Mouse (Mus musculus) embryonic facial prominence, embryonic 11.5 days (tissue): Measurements from ENCODE around the gene Ccdc81. TPM values are rescaled to one million over a fixed set of nuclear protein-coding genes. Genes with fewer than 3 reads are reported as not detected.

ENCODE experiments used
- ATAC-seq: fragments of 200-750 bp; cut with Nextera tagmentation; replicated peaks from 2 replicates; pipeline ENCODE4 v1.8.0; 2017; ENCODE audit warnings: low read depth; ENCODE audit not compliant: insufficient number of reproducible peaks, low FRiP score, low TSS enrichment
- DNase-seq: peaks from one replicate; pipeline ENCODE4 v3.0.0-alpha.2; 2015; ENCODE audit warnings: low spot score
- H3K27ac ChIP-seq: fragments of 300-500 bp; sonication (generic); replicated peaks from 2 replicates; pipeline ENCODE4 v1.5.1; 2014; ENCODE audit warnings: mild to moderate bottlenecking, low read depth, low read length, control low read depth
- H3K27me3 ChIP-seq: fragments of 300-500 bp; sonication (generic); 2 replicates; pipeline ENCODE4 v1.6.1; 2014; ENCODE audit warnings: mild to moderate bottlenecking, low read length, moderate library complexity, mixed read lengths; ENCODE audit not compliant: control insufficient read depth, insufficient read depth
- H3K36me3 ChIP-seq: fragments of 300-500 bp; sonication (generic); replicated peaks from 2 replicates; pipeline ENCODE4 v1.6.1; 2014; ENCODE audit warnings: low read depth, mild to moderate bottlenecking, low read length, moderate library complexity, mixed read lengths; ENCODE audit not compliant: control insufficient read depth, insufficient read depth
- H3K4me1 ChIP-seq: fragments of 300-500 bp; sonication (generic); 2 replicates; pipeline ENCODE4 v1.6.1; 2014; ENCODE audit warnings: low read length, mixed read lengths; ENCODE audit not compliant: control insufficient read depth, insufficient read depth
- H3K4me2 ChIP-seq: fragments of 300-500 bp; sonication (generic); 2 replicates; pipeline ENCODE4 v1.6.1; 2014; ENCODE audit warnings: low read depth, mild to moderate bottlenecking, control low read depth, low read length, moderate library complexity
- H3K4me3 ChIP-seq: fragments of 300-500 bp; sonication (generic); 2 replicates; pipeline ENCODE4 v1.5.1; 2014; ENCODE audit warnings: low read depth, low read length, control low read depth
- H3K9ac ChIP-seq: fragments of 300-500 bp; sonication (generic); replicated peaks from 2 replicates; pipeline ENCODE4 v1.6.1; 2014; ENCODE audit warnings: mild to moderate bottlenecking, control low read depth, low read length
- H3K9me3 ChIP-seq: fragments of 300-500 bp; sonication (generic); replicated peaks from 2 replicates; pipeline ENCODE4 v1.6.1; 2016; ENCODE audit warnings: mild to moderate bottlenecking, low read length, inconsistent platforms, mixed read lengths; ENCODE audit not compliant: control insufficient read depth
- WGBS: fragments of 180-500 bp; shearing (Covaris S2); extraction: QIAGEN DNeasy Blood & Tissue Kit; methylation state at CpG from one replicate; pipeline ENCODE4 v1.1.7; 2014; 5-methylcytosine and 5-hydroxymethylcytosine counted together
- polyA plus RNA-seq: library from polyadenylated mRNA; unstranded; fragments of >200 nt; fragmentation: Nextera tagmentation; extraction: Ambion mirVana; gene quantifications from 2 replicates; pipeline ENCODE4 v1.2.1, GENCODE M21; 2014

The Ccdc81 gene
- polyA plus RNA-seq, 1 experiment from 2014 or later = 0.55 TPM

- no peak overlapping the region for H3K4me2 ChIP-seq
- WGBS = 29% methylated on average over 4 of the region's 4 CpGs
- H3K9me3 ChIP-seq = no peaks in the 10 kb centered on the region
- H3K4me3 ChIP-seq = no peak overlapping the region
- peak; percentile 53 for DNase-seq
- H3K36me3 ChIP-seq = no peaks in the 10 kb centered on the region
- no peaks in the 10 kb centered on the region for H3K4me1 ChIP-seq
- no peak overlapping the region for H3K9ac ChIP-seq
- ATAC-seq = no peak
- H3K27ac ChIP-seq = no peak overlapping the region
- no peaks in the 10 kb centered on the region for H3K27me3 ChIP-seq
Measured at GRCm38 (mm10) chr7:89891856-89892255, 11.6 kb downstream of the Ccdc81 start.

- no peak overlapping the region for H3K4me3 ChIP-seq
- H3K36me3 ChIP-seq = no peaks in the 10 kb centered on the region
- no peaks in the 10 kb centered on the region for H3K4me1 ChIP-seq
- DNase-seq = no peak
- H3K9me3 ChIP-seq = no peaks in the 10 kb centered on the region
- no peak overlapping the region for H3K9ac ChIP-seq
- no peak overlapping the region for H3K27ac ChIP-seq
- no peaks in the 10 kb centered on the region for H3K27me3 ChIP-seq
- ATAC-seq = no peak
- 84% methylated on average over 5 of the region's 5 CpGs for WGBS
- H3K4me2 ChIP-seq = no peak overlapping the region
Measured at GRCm38 (mm10) chr7:89891412-89891811, 12.0 kb downstream of the Ccdc81 start.

- DNase-seq = no peak
- WGBS = 68% methylated on average over 3 of the region's 3 CpGs
- Histone ChIP-seq H3K27ac (no peak overlapping the region), H3K4me2 (no peak overlapping the region), H3K36me3 (no peaks in the 10 kb centered on the region), H3K9me3 (no peaks in the 10 kb centered on the region), H3K27me3 (no peaks in the 10 kb centered on the region), H3K9ac (no peak overlapping the region), H3K4me1 (no peaks in the 10 kb centered on the region), H3K4me3 (no peak overlapping the region)
- no peak for ATAC-seq
Measured at GRCm38 (mm10) chr7:89884551-89884950, 18.9 kb downstream of the Ccdc81 start.

GRCm38 (mm10) chr7:89879686-89880085, 23.7 kb downstream of the Ccdc81 start:
- Histone ChIP-seq H3K9ac (no peak overlapping the region), H3K4me3 (no peak overlapping the region), H3K36me3 (no peaks in the 10 kb centered on the region), H3K4me1 (no peaks in the 10 kb centered on the region), H3K4me2 (no peak overlapping the region), H3K27me3 (no peaks in the 10 kb centered on the region), H3K9me3 (no peaks in the 10 kb centered on the region), H3K27ac (no peak overlapping the region)
- DNase-seq = no peak
- no peak for ATAC-seq
- 86% methylated on average over 1 of the region's 1 CpGs for WGBS

- Histone ChIP-seq H3K4me3 (no peak overlapping the region), H3K27me3 (no peaks in the 10 kb centered on the region), H3K4me1 (no peaks in the 10 kb centered on the region), H3K36me3 (no peaks in the 10 kb centered on the region), H3K4me2 (no peak overlapping the region), H3K9ac (no peak overlapping the region), H3K27ac (no peak overlapping the region), H3K9me3 (no peaks in the 10 kb centered on the region)
- DNase-seq = no peak
- 79% methylated on average over 5 of the region's 5 CpGs for WGBS
- ATAC-seq = no peak
Measured at GRCm38 (mm10) chr7:89867221-89867620, 36.2 kb downstream of the Ccdc81 start.

GRCm38 (mm10) chr7:89864769-89865168, 38.7 kb downstream of the Ccdc81 start:
- H3K9me3 ChIP-seq = no peaks in the 10 kb centered on the region
- H3K4me1 ChIP-seq = no peaks in the 10 kb centered on the region
- no peaks in the 10 kb centered on the region for H3K36me3 ChIP-seq
- ATAC-seq (no peak), DNase-seq (no peak)
- no peak overlapping the region for H3K4me2 ChIP-seq
- 96% methylated on average over 1 of the region's 1 CpGs for WGBS
- H3K27ac ChIP-seq = no peak overlapping the region
- H3K27me3 ChIP-seq = no peaks in the 10 kb centered on the region
- H3K9ac ChIP-seq = no peak overlapping the region
- no peak overlapping the region for H3K4me3 ChIP-seq

GRCm38 (mm10) chr7:89856440-89857217, 46.8 kb downstream of the Ccdc81 start:
- peak; percentile 92 for ATAC-seq
- Histone ChIP-seq H3K9me3 (no peaks in the 10 kb centered on the region), H3K4me2 (no peak overlapping the region), H3K27me3 (no peaks in the 10 kb centered on the region), H3K9ac (no peak overlapping the region), H3K4me3 (no peak overlapping the region), H3K4me1 (no peaks in the 10 kb centered on the region), H3K27ac (no peak overlapping the region), H3K36me3 (no peaks in the 10 kb centered on the region)
- peak; percentile 68 for DNase-seq
- 50% methylated on average over 17 of the region's 17 CpGs for WGBS

- DNase-seq = no peak
- 81% methylated on average over 1 of the region's 1 CpGs for WGBS
- Histone ChIP-seq H3K4me2 (no peak overlapping the region), H3K27me3 (no peaks in the 10 kb centered on the region), H3K27ac (no peak overlapping the region), H3K9me3 (no peaks in the 10 kb centered on the region), H3K36me3 (no peaks in the 10 kb centered on the region), H3K4me1 (no peaks in the 10 kb centered on the region), H3K4me3 (no peak overlapping the region), H3K9ac (no peak overlapping the region)
- no peak for ATAC-seq
Measured at GRCm38 (mm10) chr7:89855196-89855595, 48.2 kb downstream of the Ccdc81 start.
